Mouse (Mus musculus): ENCODE data around the gene Cars.

DNA sequence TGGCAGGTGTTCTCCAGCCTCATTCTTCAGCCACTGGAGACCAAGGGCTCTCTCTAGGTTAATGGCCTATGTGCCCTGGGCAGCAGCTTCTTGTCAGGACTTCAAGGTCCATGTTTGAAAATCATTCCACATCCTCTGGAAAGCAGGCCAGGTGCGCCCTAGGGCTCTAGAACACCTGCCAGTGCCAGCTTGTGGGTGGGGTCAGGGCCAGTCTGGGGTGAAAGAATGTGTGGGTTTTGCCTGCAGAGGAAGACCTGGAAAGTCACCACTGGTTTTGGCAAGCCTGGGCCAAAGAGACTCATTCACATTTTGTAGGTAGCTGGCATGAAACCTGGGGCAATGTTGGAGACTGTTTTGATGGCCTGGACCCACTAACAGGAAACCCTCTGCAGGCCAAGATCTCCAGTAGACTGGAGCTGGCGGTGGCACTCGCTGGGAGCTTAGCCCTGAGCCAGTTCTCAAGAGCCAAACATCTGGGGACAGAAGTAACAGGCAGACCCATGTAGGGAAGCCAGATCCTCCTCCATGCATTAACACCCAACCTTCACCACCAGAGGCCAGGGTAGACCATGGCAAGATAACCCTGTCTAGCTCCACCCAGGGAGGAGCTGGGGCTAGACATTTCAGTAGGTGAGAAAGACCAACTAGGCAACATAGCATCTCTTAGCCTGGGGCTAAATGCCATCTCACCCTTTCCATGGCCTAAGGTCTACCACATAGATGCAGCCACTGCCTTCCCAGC lies 89.1 kb downstream of the Cars start:
- no peak for TF ChIP-seq CTCF (IDR thresholded peaks at IDR 0.05; ENCODE audit: control insufficient read depth, insufficient read depth, insufficient read length)
- no peak for TF ChIP-seq MAX (IDR thresholded peaks at IDR 0.05)
- TF ChIP-seq MYOD1 (IDR thresholded peaks at IDR 0.05; ENCODE audit: control insufficient read depth, insufficient read length, low read depth), result no peak
- TF ChIP-seq FOSL1 (IDR thresholded peaks at IDR 0.05; ENCODE audit: insufficient read depth, low read length, poor library complexity, severe bottlenecking), result no peak
- no peak for TF ChIP-seq CEBPB (IDR thresholded peaks at IDR 0.05; ENCODE audit: low read depth)
- TF ChIP-seq MYOG (IDR thresholded peaks at IDR 0.05; ENCODE audit: control insufficient read depth, extremely low read depth, insufficient read length), result no peak
- TF ChIP-seq USF1 (IDR thresholded peaks at IDR 0.05; ENCODE audit: low read depth), result no peak
